Mouse (Mus musculus) MEL (cell line): ENCODE measurements around the gene Jam2.

Source experiments
- CTCF ChIP-seq, 3 experiments: IDR thresholded peaks in 2 of 3; conservative IDR thresholded peaks in 1 of 3; 2 replicates each; pipeline ENCODE4 v1.5.1; 2011 to 2012; ENCODE audit warnings: low read length in 3 of 3, low read depth in 2 of 3, mild to moderate bottlenecking in 2 of 3, improper control_type of control experiment in 1 of 3, inconsistent platforms in 1 of 3, mixed read lengths in 1 of 3, moderate library complexity in 1 of 3; ENCODE audit not compliant: control insufficient read depth in 1 of 3, insufficient read depth in 1 of 3, poor library complexity in 1 of 3, severe bottlenecking in 1 of 3
- NRF1 ChIP-seq: IDR thresholded peaks from 2 replicates; pipeline ENCODE4 v1.6.1; 2014; ENCODE audit warnings: low read depth, mild to moderate bottlenecking, inconsistent platforms, low read length, improper control_type of control experiment, moderate library complexity; ENCODE audit not compliant: poor library complexity, insufficient read depth, severe bottlenecking
- POLR2A ChIP-seq, 2 experiments: IDR thresholded peaks; 2 replicates each; pipeline ENCODE4 v1.6.1; 2011 to 2012; ENCODE audit warnings: low read length in 2 of 2, mild to moderate bottlenecking in 2 of 2, control low read depth in 1 of 2, improper control_type of control experiment in 1 of 2, low read depth in 1 of 2, moderate library complexity in 1 of 2; ENCODE audit not compliant: control insufficient read depth in 1 of 2, insufficient read depth in 1 of 2, poor library complexity in 1 of 2
- USF1 ChIP-seq: IDR thresholded peaks from 2 replicates; pipeline ENCODE4 v1.6.1; 2014; ENCODE audit warnings: low read depth, mild to moderate bottlenecking, inconsistent platforms, low read length, improper control_type of control experiment, moderate library complexity

DNA sequence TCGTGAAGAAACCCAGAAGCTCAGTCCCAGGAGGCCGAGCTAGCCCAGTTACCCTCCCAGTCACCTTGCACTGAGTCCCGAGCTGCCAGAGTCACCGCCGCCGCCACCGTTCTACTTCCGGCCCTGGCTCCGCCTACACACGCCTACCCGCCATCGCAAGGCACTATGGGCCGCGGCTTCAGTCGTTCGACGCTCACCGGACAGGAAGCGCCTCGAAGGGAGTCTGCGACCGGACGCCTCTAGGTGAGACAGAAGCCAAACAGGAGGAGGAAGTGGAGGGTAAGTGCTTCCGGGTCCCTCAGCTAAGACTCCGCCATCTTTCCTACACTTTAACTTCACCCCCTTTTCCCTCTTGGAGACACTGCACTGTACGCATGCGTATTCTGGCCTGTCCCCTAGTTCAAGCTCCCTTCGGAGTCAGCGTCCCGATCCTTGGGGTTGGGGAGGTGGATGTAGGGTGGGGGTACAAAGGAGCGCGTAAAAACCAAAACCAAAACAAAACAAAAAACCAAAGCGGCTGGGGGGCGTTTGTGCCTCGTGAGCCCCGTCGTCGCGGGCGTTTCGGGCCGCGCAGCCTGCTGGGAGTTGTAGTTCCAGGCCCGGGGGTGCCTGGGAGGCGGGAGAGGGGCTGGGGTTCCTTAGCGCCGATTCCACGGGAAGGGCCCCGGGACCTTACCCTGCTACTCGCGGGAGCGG is 61.0 kb downstream of the Jam2 start, which contains the start of gene Gabpa:
- peak in 1 of 2 experiments; percentile 81; a peak in 3 of 4 replicates for TF ChIP-seq POLR2A (IDR thresholded peaks at IDR 0.05; ENCODE audit: control insufficient read depth in 1 of 2, insufficient read depth in 1 of 2, low read depth in 1 of 2, low read length in 2 of 2, poor library complexity in 1 of 2)
- peak; percentile 76 for TF ChIP-seq NRF1
- TF ChIP-seq USF1 = no peak
- TF ChIP-seq CTCF (IDR thresholded peaks at IDR 0.05 in 2 of 3, conservative IDR thresholded peaks at IDR 0.05 in 1 of 3; ENCODE audit: control insufficient read depth in 1 of 3, insufficient read depth in 1 of 3, low read depth in 2 of 3, low read length in 3 of 3, poor library complexity in 1 of 3, severe bottlenecking in 1 of 3) = no peak
